Mouse (Mus musculus) cerebellum, adult 2 months (tissue): ENCODE measurements around the gene Bak1.

ENCODE experiments used
- CTCF ChIP-seq: fragments of 200-500 bp; IDR thresholded peaks from 2 replicates; pipeline ENCODE4 v1.5.1; 2011; ENCODE audit warnings: low read depth, mild to moderate bottlenecking, control low read depth, low read length, moderate library complexity, borderline replicate concordance; ENCODE audit not compliant: insufficient read depth
- POLR2A ChIP-seq: fragments of 200-500 bp; IDR thresholded peaks from 2 replicates; pipeline ENCODE4 v1.6.1; 2011; ENCODE audit warnings: low read length, control low read depth, borderline replicate concordance; ENCODE audit not compliant: insufficient read depth

DNA sequence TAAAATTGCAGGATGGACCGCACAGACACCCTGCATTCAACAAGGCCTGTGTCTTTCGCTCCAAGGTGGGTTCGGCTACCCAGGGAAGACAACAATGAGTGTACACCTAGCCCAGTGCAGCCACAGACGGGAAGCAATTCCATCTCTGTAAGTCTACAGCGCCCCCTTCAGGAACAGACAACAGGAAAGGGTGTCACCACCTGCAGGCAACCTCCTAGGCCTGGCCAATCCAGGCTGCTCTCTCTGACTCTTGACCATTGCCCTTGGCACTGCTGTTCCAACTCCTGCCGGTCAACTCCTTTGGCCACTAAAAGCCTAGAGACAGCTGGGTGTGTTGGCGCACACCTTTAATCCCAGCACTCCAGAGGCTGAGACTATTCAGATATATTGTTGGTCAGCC is 27.7 kb downstream of the Bak1 start:
- no peak for TF ChIP-seq CTCF
- TF ChIP-seq POLR2A = no peak
